Mouse (Mus musculus): Measurements from ENCODE around the gene Ciita. TPM values are rescaled to one million over a fixed set of nuclear protein-coding genes. Genes with fewer than 3 reads are reported as not detected.
A peak's percentile ranks its signal among the peaks of the same experiment; 100 is the strongest.

Ciita gene
- polyA plus RNA-seq, 1 experiment from 2014 or later = 0.39 TPM

DNA sequence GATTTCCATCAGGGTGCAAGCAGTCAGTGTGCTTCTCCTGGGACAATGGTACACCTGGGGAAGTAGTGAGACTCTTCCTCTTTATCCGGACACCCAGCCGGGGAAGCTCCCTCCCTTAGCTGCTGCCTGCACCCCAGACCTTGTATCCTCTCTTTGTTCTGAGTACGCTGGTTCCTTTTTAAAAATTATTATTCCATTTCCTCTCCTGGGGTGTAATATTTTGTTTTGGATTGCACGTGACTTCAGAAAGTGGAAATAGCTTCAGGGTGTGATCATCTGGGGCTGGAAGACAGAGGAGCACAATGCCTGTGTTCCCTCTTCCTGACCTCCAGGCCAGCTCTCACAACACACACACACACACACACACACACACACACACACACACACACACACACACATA, 2.5 kb downstream of the Ciita start:
- WGBS = 62% methylated on average over 4 of the region's 4 CpGs

DNA sequence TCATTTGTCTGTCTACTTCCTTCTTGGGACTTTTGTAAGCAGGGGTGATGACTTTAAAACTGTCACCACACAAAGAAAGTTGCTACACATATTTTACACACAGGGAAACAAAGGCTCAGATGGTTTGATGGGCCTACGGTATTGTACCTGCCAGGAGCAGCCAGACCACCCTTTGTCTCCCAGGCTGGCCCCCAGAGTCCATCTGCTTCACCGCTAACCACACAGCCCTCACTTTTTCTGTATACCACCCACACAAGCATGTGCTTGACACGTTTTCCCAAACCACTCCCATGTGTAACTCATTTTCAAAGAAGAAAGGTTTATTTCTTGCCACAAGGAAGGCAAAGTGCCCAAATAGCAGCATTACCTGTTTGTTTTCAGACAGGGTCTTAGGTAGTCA, 7.1 kb downstream of the Ciita start:
- Histone ChIP-seq H3K4me3 (no peak overlapping the region), H3K27ac (no peak overlapping the region), H3K9me3 (no peaks in the 10 kb centered on the region), H3K36me3 (replicated peaks) (no peaks in the 10 kb centered on the region), H3K9ac (no peak overlapping the region), H3K27me3 (replicated peaks) (no peaks in the 10 kb centered on the region), H3K4me1 (0 out of 2 replicates have a peak, but pooled peaks cover 6% of the 10 kb centered on the region), H3K4me2 (no peak overlapping the region)
- 83% methylated on average over 3 of the region's 3 CpGs for WGBS
- no peak for ATAC-seq (replicated peaks)

More for the DNA sequence above, 2.5 kb downstream of the Ciita start:
- Histone ChIP-seq H3K27ac (no peak overlapping the region), H3K27me3 (replicated peaks) (no peaks in the 10 kb centered on the region), H3K36me3 (replicated peaks) (no peaks in the 10 kb centered on the region), H3K4me1 (no peaks in the 10 kb centered on the region), H3K4me3 (no peak overlapping the region), H3K4me2 (no peak overlapping the region), H3K9ac (no peak overlapping the region), H3K9me3 (no peaks in the 10 kb centered on the region)
- ATAC-seq (replicated peaks) = no peak

DNA sequence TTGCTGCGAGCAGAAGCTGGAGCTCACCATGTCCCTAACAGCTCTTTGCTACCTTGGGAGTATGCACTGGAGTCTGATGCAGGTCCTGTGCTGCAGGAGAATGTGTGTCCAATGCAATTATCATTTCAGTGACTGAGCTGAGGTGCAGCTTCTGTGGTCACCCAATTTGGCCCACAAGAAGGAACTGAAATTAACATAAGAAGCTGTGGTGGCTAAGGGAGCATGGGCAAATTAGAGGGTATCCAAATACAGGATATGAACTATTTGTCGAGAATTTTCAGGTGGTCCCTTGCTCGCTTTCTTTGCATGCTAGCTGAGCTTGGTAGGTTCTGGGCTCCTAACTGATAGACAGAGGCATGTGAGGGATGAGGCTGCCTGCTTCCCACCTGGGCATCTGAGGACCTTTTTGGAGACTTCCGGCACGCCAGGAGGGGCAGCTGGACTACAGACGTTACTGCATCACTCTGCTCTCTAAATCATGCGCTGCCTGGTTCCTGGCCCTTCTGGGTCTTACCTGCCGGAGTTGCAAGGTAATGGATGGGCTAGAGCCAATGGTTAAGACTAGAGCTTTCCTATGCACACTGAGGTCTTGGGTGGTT, 8.1 kb downstream of the Ciita start:
- WGBS = 85% methylated on average over 8 of the region's 8 CpGs
- H3K27me3 ChIP-seq (replicated peaks) = no peaks in the 10 kb centered on the region
- 0 out of 2 replicates have a peak, but pooled peaks cover 6% of the 10 kb centered on the region for H3K4me1 ChIP-seq
- no peaks in the 10 kb centered on the region for H3K9me3 ChIP-seq
- H3K4me3 ChIP-seq = no peak overlapping the region
- H3K27ac ChIP-seq = no peak overlapping the region
- H3K4me2 ChIP-seq = no peak overlapping the region
- ATAC-seq (replicated peaks) = no peak
- no peaks in the 10 kb centered on the region for H3K36me3 ChIP-seq (replicated peaks)
- H3K9ac ChIP-seq = no peak overlapping the region

DNA sequence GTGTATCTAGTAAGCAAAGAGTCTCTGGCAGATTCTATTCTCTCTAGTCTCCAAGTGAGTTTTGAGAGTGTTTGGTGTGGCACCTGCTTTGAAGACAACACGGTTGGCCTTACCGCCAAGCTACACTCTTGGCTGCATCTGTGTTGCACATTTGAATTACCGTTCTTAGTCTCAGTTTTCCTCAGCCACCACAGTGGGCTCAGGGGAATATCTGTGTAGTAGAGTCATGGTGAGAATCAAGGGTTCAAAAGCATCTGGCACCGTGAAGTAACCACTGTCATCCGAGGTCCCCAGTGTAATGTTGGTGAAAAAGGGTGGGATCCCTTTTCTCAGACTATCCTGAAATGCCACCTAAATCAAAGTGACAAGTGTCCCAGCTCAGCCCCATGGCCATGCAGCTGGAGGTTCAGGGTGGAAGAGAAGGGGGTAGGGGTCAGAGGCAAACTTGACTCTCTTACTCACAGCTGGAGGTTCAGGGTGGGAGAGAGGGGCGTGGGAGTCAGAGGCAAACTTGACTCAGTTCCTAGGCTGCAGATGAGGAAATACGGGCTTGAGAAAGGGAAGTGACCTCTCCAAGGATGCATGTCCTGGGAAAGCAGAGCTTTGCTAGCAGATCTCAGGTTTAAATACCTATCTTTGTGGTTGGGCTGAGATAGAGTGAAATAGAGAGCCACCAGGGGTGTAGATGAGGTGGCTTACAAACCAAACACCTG, 9.1 kb downstream of the Ciita start:
- Histone ChIP-seq H3K27me3 (replicated peaks) (no peaks in the 10 kb centered on the region), H3K27ac (no peak overlapping the region), H3K36me3 (replicated peaks) (no peaks in the 10 kb centered on the region), H3K9ac (no peak overlapping the region), H3K4me1 (0 out of 2 replicates have a peak, but pooled peaks cover 6% of the 10 kb centered on the region), H3K9me3 (no peaks in the 10 kb centered on the region), H3K4me2 (no peak overlapping the region), H3K4me3 (no peak overlapping the region)
- ATAC-seq (replicated peaks) = no peak
- WGBS = 83% methylated on average over 7 of the region's 7 CpGs

DNA sequence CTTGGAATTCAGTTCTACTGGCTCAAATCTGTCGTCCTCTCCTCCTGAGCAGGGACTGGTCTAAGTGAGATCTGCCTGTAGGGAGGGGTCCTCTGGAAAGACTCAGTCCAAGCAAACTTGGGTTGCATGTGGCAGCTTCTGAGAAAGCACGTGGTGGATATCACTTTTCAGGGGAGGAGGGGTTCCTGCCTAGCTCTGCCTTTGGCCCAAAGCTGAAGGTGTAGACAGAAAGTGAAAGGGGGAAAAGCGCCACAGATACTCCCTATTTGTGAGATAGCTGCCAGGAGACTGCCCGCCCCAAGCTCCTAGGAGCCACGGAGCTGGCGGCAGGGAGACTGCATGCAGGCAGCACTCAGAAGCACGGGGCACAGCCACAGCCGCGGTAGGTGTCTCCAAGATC, 9.6 kb downstream of the Ciita start:
- Histone ChIP-seq H3K9me3 (no peaks in the 10 kb centered on the region), H3K9ac (no peak overlapping the region), H3K4me3 (no peak overlapping the region)

DNA sequence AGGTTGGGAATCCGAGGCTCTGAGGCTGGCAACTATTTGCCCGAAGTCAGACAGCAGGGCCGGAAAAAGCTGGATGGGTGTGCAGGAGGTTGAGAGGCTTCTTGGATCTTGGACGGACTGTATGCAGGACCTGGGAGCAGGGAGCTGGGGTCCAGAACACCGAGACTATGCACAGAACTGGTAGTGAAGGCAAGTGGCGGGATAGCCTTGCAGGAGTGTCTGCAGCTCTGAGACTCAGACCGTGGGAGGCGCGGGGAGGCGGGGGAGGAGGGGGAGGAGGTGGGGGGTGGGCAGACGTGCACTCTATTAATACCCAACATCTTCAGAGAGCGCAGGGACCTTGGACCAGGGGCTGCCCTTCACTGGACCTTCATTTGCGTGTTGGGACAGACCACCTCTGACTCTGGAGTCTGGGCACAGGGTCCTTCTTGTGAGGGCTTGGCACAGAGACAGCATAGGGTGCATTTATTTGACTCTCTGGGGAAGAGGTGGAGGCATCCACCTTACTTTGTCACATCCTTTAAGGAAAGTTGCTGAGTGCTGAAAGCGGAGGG, 10.1 kb downstream of the Ciita start:
- H3K4me1 ChIP-seq = 0 out of 2 replicates have a peak, but pooled peaks cover 6% of the 10 kb centered on the region
- 22% methylated on average over 14 of the region's 14 CpGs for WGBS
- H3K27me3 ChIP-seq (replicated peaks) = no peaks in the 10 kb centered on the region
- no peak for ATAC-seq (replicated peaks)
- H3K27ac ChIP-seq = no peak overlapping the region
- peak overlapping the region; percentile 33 for H3K4me2 ChIP-seq
- no peaks in the 10 kb centered on the region for H3K9me3 ChIP-seq
- H3K36me3 ChIP-seq (replicated peaks) = no peaks in the 10 kb centered on the region
- no peak overlapping the region for H3K9ac ChIP-seq
- H3K4me3 ChIP-seq = no peak overlapping the region

More for the DNA sequence above, 9.6 kb downstream of the Ciita start:
- ATAC-seq (replicated peaks) = no peak
- Histone ChIP-seq H3K27ac (no peak overlapping the region), H3K27me3 (replicated peaks) (no peaks in the 10 kb centered on the region), H3K4me2 (peak overlapping the region; percentile 33), H3K4me1 (0 out of 2 replicates have a peak, but pooled peaks cover 6% of the 10 kb centered on the region), H3K36me3 (replicated peaks) (no peaks in the 10 kb centered on the region)
- WGBS = 10% methylated on average over 9 of the region's 9 CpGs

DNA sequence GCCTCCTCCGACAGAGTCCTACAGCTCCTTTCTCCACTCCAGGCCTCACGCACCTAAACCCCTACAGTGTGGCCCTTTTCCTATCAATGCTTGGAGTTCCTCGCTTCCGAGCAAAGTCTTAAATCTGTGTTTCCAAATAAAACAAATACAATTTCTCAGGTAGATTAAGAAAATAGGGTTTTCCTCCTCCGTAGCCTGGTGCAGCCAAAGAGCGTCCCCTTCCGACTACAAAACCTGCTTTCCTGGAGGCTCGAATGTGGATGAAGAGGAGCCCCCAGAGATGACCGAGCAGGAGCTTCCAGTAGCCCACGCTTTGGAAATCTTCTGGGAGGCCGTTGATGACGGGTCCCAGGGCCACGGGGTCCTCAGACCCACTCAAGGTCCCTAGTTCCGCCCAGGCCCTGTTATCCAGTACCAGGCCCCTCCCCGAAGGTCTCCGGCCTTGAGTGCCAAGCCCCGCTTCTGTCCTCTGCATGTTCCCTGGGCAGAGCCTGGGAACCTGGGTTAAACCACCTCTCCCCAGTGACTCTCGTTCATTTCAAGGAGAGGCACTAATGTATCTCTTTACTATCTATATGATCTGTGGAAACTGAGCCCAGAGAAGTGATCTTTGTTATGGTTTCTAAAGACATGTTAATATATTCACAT, 10.8 kb downstream of the Ciita start:
- H3K9ac ChIP-seq = no peak overlapping the region
- no peaks in the 10 kb centered on the region for H3K36me3 ChIP-seq (replicated peaks)
- H3K27ac ChIP-seq = no peak overlapping the region
- H3K27me3 ChIP-seq (replicated peaks) = no peaks in the 10 kb centered on the region
- ATAC-seq (replicated peaks) = no peak
- no peak overlapping the region for H3K4me3 ChIP-seq
- WGBS = 88% methylated on average over 18 of the region's 18 CpGs
- H3K4me2 ChIP-seq = no peak overlapping the region
- H3K4me1 ChIP-seq = 0 out of 2 replicates have a peak, but pooled peaks cover 6% of the 10 kb centered on the region
- H3K9me3 ChIP-seq = no peaks in the 10 kb centered on the region

DNA sequence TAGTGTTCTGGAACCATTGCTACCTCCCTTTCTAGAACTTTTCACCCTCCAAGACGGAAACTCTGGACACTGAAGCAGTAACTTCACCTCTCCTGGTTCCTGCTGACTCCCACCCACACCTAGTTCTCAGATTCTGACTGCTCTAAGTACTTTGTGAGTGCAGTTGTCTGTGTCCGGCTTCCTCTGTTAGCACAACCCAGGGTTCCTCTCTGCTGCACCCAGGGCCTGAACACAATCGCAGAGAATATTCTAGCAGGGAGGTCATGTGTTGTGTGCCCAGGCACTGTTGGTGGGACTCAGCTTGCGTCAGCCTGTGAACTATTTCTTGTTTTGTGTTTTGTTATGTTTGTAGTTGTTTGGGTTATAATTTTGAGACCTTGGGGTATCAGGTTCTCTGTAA, 11.9 kb downstream of the Ciita start:
- Histone ChIP-seq H3K27me3 (replicated peaks) (no peaks in the 10 kb centered on the region), H3K36me3 (replicated peaks) (no peaks in the 10 kb centered on the region), H3K4me3 (no peak overlapping the region), H3K4me1 (0 out of 2 replicates have a peak, but pooled peaks cover 6% of the 10 kb centered on the region), H3K27ac (no peak overlapping the region), H3K4me2 (no peak overlapping the region), H3K9ac (no peak overlapping the region), H3K9me3 (no peaks in the 10 kb centered on the region)
- no peak for ATAC-seq (replicated peaks)
- 90% methylated on average over 4 of the region's 4 CpGs for WGBS

DNA sequence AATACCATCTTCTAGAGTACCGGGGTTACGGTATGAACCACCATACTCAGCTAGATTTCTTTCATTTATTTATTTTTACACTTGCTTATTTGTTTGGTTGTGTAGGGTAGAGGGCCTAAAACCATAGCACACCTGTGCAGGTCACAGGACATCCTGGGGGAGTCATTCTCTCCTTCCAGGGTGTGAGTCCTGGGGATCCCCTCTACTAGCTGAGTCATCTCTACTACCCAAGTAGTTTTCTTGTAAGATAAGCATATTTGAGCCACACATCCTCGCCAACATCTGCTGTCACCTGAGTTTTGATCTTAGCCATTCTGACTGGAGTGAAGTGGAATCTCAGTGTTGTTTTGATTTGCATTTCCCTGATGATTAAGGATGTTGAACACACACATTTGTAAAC, 12.7 kb downstream of the Ciita start:
- H3K4me2 ChIP-seq = no peak overlapping the region
- no peak overlapping the region for H3K9ac ChIP-seq
- H3K27me3 ChIP-seq (replicated peaks) = no peaks in the 10 kb centered on the region
- WGBS = 88% methylated on average over 3 of the region's 3 CpGs
- no peaks in the 10 kb centered on the region for H3K9me3 ChIP-seq
- 0 out of 2 replicates have a peak, but pooled peaks cover 6% of the 10 kb centered on the region for H3K4me1 ChIP-seq
- H3K4me3 ChIP-seq = no peak overlapping the region
- ATAC-seq (replicated peaks) = no peak
- no peaks in the 10 kb centered on the region for H3K36me3 ChIP-seq (replicated peaks)
- H3K27ac ChIP-seq = no peak overlapping the region

DNA sequence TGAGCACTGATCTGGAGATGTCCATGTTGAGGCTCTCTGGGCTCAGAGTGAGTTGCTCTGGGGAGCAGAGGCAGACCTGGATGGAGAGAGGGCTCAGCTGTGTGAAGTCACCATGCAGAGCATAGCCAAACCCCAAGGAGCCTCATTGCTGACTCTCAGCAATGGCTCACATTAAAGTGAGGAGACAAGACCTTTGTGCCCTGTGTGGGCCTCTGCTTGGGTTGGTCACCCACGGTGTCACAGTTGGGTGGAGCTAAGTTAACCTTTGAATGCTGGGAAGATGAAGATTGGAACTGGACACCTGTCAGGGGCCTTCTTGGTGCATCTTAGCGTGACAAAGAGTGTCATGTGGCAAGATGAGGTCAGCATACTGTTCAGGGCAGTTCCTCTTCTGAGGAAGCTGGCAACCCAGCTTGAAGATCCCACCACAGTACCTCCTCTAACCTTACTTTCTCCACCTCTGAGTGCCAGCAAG, 16.0 kb downstream of the Ciita start:
- H3K4me3 ChIP-seq = no peak overlapping the region
- H3K36me3 ChIP-seq (replicated peaks) = no peaks in the 10 kb centered on the region
- WGBS = 68% methylated on average over 2 of the region's 2 CpGs
- H3K27ac ChIP-seq = no peak overlapping the region
- H3K9ac ChIP-seq = no peak overlapping the region
- ATAC-seq (replicated peaks) = no peak
- no peak overlapping the region for H3K4me2 ChIP-seq
- no peaks in the 10 kb centered on the region for H3K4me1 ChIP-seq
- no peaks in the 10 kb centered on the region for H3K27me3 ChIP-seq (replicated peaks)
- H3K9me3 ChIP-seq = no peaks in the 10 kb centered on the region

DNA sequence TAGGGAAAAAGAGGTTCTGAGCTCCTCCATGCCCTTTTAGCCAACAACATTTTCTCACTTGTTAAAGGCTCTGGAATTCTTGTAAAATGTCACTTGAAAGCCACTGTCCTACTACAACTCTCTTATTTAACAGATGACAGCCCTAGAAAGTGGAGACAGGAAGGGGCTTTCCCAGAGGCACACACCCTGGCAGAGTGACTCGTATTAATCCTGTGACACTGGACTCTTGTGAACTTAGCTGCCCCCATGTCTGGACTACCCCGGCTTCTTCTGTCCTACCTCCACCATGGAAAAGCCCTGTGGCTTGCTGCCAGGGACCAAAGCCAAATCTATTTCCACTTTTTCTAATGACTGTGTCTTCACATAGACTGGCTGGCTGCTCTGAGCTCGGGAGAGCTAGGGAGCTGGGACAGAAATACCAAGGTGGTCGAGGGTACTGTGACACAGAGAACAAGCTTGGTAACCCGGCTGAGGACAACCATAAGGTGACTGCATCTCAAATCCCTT, 18.3 kb downstream of the Ciita start:
- H3K4me2 ChIP-seq = no peak overlapping the region
- no peak overlapping the region for H3K9ac ChIP-seq
- no peak overlapping the region for H3K27ac ChIP-seq
- H3K36me3 ChIP-seq (replicated peaks) = no peaks in the 10 kb centered on the region
- 67% methylated on average over 5 of the region's 5 CpGs for WGBS
- H3K4me1 ChIP-seq = no peaks in the 10 kb centered on the region
- H3K4me3 ChIP-seq = no peak overlapping the region
- ATAC-seq (replicated peaks) = no peak
- H3K27me3 ChIP-seq (replicated peaks) = no peaks in the 10 kb centered on the region
- no peaks in the 10 kb centered on the region for H3K9me3 ChIP-seq

DNA sequence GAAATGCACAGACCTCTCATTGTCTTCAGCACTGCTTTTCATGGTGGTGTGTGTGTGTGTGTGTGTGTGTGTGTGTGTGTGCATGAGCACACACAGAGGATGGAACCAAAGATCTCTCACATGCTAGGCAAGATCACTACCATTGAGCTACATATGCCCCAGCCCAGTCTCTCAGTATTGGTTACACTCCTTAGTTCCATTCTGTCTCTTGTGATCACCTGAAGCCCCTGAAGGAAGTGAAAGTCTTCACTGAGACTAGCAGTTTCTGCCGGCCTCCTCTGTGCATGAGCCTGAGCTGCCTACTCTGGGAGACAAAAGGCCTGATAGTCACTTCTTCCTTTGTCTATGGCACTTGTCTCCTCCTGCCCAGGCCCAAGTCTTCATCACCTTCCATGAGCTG, 19.3 kb downstream of the Ciita start:
- Histone ChIP-seq H3K4me1 (no peaks in the 10 kb centered on the region), H3K27ac (no peak overlapping the region), H3K9me3 (no peaks in the 10 kb centered on the region), H3K36me3 (replicated peaks) (no peaks in the 10 kb centered on the region), H3K9ac (no peak overlapping the region), H3K27me3 (replicated peaks) (no peaks in the 10 kb centered on the region), H3K4me3 (no peak overlapping the region), H3K4me2 (no peak overlapping the region)
- no peak for ATAC-seq (replicated peaks)
- 42% methylated on average over 1 of the region's 1 CpGs for WGBS
